Mouse (Mus musculus) lung, adult 2 months (tissue): ENCODE measurements around the gene Pde10a. TPM values are rescaled to one million over a fixed set of nuclear protein-coding genes. Genes with fewer than 3 reads are reported as not detected.

Experiments
- DNase-seq: peaks from one replicate; pipeline ENCODE4 v3.0.0; 2022
- H3K4me1 ChIP-seq: fragments of 200-500 bp; 2 replicates; pipeline ENCODE4 v1.6.1; 2011; ENCODE audit warnings: low read length; ENCODE audit not compliant: control insufficient read depth, insufficient read depth
- H3K4me3 ChIP-seq: fragments of 200-500 bp; replicated peaks from 2 replicates; pipeline ENCODE3; 2011; ENCODE audit warnings: low read depth, mild to moderate bottlenecking, control low read depth, low read length; ENCODE audit errors: extremely low read depth
- CTCF ChIP-seq: fragments of 200-500 bp; IDR thresholded peaks from 2 replicates; pipeline ENCODE4 v1.5.1; 2011; ENCODE audit warnings: mild to moderate bottlenecking, low read length, control low read depth; ENCODE audit not compliant: insufficient read depth
- POLR2A ChIP-seq: fragments of 200-500 bp; IDR thresholded peaks from 2 replicates; pipeline ENCODE4 v1.6.1; 2011; ENCODE audit warnings: low read depth, mild to moderate bottlenecking, control low read depth, low read length, borderline replicate concordance; ENCODE audit errors: extremely low read depth
- WGBS: fragments of 180-500 bp; shearing (Covaris S2); methylation state at CpG from one replicate; pipeline ENCODE4 v1.1.7; 2018; 5-methylcytosine and 5-hydroxymethylcytosine counted together
- polyA plus RNA-seq: library from polyadenylated mRNA; depleted of rRNA; stranded (reverse); fragments of >200 nt; gene quantifications from 2 replicates; pipeline ENCODE4 v1.2.3, GENCODE M21; 2012

Gene Pde10a
- polyA plus RNA-seq, 1 experiment: 0.62 TPM

GRCm38 (mm10) chr17:8974423-8974822 lies 449.3 kb downstream of the Pde10a start:
- Histone ChIP-seq H3K4me1 (no peaks in the 10 kb centered on the region), H3K4me3 (no peak overlapping the region)
- WGBS: 66% methylated on average over 7 of the region's 7 CpGs
- TF ChIP-seq POLR2A (no peak), CTCF (no peak)
- DNase-seq: no peak

GRCm38 (mm10) chr17:8974823-8975397 lies 449.7 kb downstream of the Pde10a start:
- Histone ChIP-seq H3K4me1 (no peaks in the 10 kb centered on the region), H3K4me3 (no peak overlapping the region)
- WGBS: 73% methylated on average over 6 of the region's 6 CpGs
- no peak for DNase-seq
- TF ChIP-seq POLR2A (no peak), CTCF (no peak)

GRCm38 (mm10) chr17:8976745-8977144 lies 451.6 kb downstream of the Pde10a start:
- no peaks in the 10 kb centered on the region for H3K4me1 ChIP-seq
- TF ChIP-seq CTCF (no peak), POLR2A (no peak)
- WGBS: 89% methylated on average over 6 of the region's 6 CpGs
- no peak overlapping the region for H3K4me3 ChIP-seq
- no peak for DNase-seq

- whole genome bisulfite sequencing: 71% methylated on average over 2 of the region's 2 CpGs
- TF ChIP-seq CTCF (no peak), POLR2A (no peak)
- DNase-seq: no peak
- Histone ChIP-seq H3K4me3 (no peak overlapping the region), H3K4me1 (no peaks in the 10 kb centered on the region)
Observed at GRCm38 (mm10) chr17:8977271-8977670, 452.1 kb downstream of the Pde10a start.

GRCm38 (mm10) chr17:8983576-8983975 lies 458.4 kb downstream of the Pde10a start:
- no peaks in the 10 kb centered on the region for H3K4me1 ChIP-seq
- H3K4me3 ChIP-seq: no peak overlapping the region
- 76% methylated on average over 2 of the region's 2 CpGs for WGBS
- TF ChIP-seq POLR2A: no peak
- TF ChIP-seq CTCF: no peak
- no peak for DNase-seq

- H3K4me3 ChIP-seq: no peak overlapping the region
- 26% methylated on average over 5 of the region's 5 CpGs for WGBS
- TF ChIP-seq CTCF: no peak
- TF ChIP-seq POLR2A: no peak
- H3K4me1 ChIP-seq: peaks cover 2% of the 10 kb centered on the region; the same call in 1 of the 2 replicates
- peak; percentile 15 for DNase-seq
Observed at GRCm38 (mm10) chr17:8985714-8986113, 460.5 kb downstream of the Pde10a start.

- H3K4me3 ChIP-seq: no peak overlapping the region
- 60% methylated on average over 2 of the region's 2 CpGs for WGBS
- TF ChIP-seq POLR2A (no peak), CTCF (no peak)
- DNase-seq: no peak
- H3K4me1 ChIP-seq: peaks cover 2% of the 10 kb centered on the region; the same call in 1 of the 2 replicates
Observed at GRCm38 (mm10) chr17:8986551-8986950, 461.4 kb downstream of the Pde10a start.

GRCm38 (mm10) chr17:8987369-8987768 lies 462.2 kb downstream of the Pde10a start:
- peaks cover 2% of the 10 kb centered on the region; the same call in 1 of the 2 replicates for H3K4me1 ChIP-seq
- TF ChIP-seq CTCF: no peak
- TF ChIP-seq POLR2A: no peak
- 82% methylated on average over 5 of the region's 5 CpGs for WGBS
- no peak overlapping the region for H3K4me3 ChIP-seq
- no peak for DNase-seq

GRCm38 (mm10) chr17:8988119-8988807 lies 463.1 kb downstream of the Pde10a start, which contains the start of gene 1700010I14Rik:
Gene 1700010I14Rik, plus strand, starts transcription at chr17:8988333.
- peak; percentile 81 for DNase-seq
- TF ChIP-seq POLR2A (no peak; the same call in 1 of the 2 replicates), CTCF (peak; percentile 36)
- peak within 1 kb of the TSS; percentile 45 for H3K4me3 ChIP-seq
- WGBS: 1% methylated on average over 13 of the region's 13 CpGs
- peaks cover 2% of the 10 kb centered on the region; the same call in 1 of the 2 replicates for H3K4me1 ChIP-seq

- TF ChIP-seq POLR2A (no peak), CTCF (0 out of 2 replicates have a peak, but pooled peaks have one; percentile 14)
- WGBS: 44% methylated on average over 8 of the region's 8 CpGs
Observed at GRCm38 (mm10) chr17:8991160-8991559, 466.0 kb downstream of the Pde10a start.

More at GRCm38 (mm10) chr17:8991160-8991559, 466.0 kb downstream of the Pde10a start:
- Histone ChIP-seq H3K4me1 (peaks cover 2% of the 10 kb centered on the region; the same call in 1 of the 2 replicates), H3K4me3 (no peak overlapping the region)
- no peak for DNase-seq
